Mouse (Mus musculus) forebrain, postnatal 0 days (tissue): Measurements from ENCODE around the gene Fbxw7. TPM values are rescaled to one million over a fixed set of nuclear protein-coding genes. Genes with fewer than 3 reads are reported as not detected.
A peak's percentile ranks its signal among the peaks of the same experiment; 100 is the strongest.

ENCODE experiments used
- ATAC-seq: fragments of 200-750 bp; cut with Nextera tagmentation; 2 replicates; pipeline ENCODE4 v1.8.0; 2017; ENCODE audit warnings: mild to moderate bottlenecking, moderate library complexity
- DNase-seq: peaks from one replicate; pipeline ENCODE4 v3.0.0-alpha.2; 2015
- H3K27ac ChIP-seq: fragments of 300-500 bp; sonication (generic); 2 replicates; pipeline ENCODE4 v1.5.1; 2014; ENCODE audit warnings: low read depth, mild to moderate bottlenecking, antibody characterized with exemption, low read length, moderate library complexity, mixed read lengths
- H3K27me3 ChIP-seq: fragments of 300-500 bp; sonication (generic); 2 replicates; pipeline ENCODE4 v1.6.1; 2014; ENCODE audit warnings: mild to moderate bottlenecking, low read length, mixed read lengths; ENCODE audit not compliant: insufficient read depth
- H3K36me3 ChIP-seq: fragments of 300-500 bp; sonication (generic); 2 replicates; pipeline ENCODE4 v1.6.1; 2014; ENCODE audit warnings: mild to moderate bottlenecking, moderate library complexity; ENCODE audit not compliant: insufficient read depth
- H3K4me1 ChIP-seq: fragments of 300-500 bp; sonication (generic); 2 replicates; pipeline ENCODE4 v1.6.1; 2014; ENCODE audit warnings: antibody characterized with exemption; ENCODE audit not compliant: insufficient read depth
- H3K4me2 ChIP-seq: fragments of 300-500 bp; sonication (generic); 2 replicates; pipeline ENCODE4 v1.6.1; 2014; ENCODE audit warnings: low read depth, mild to moderate bottlenecking, moderate library complexity
- H3K4me3 ChIP-seq: fragments of 300-500 bp; sonication (generic); 2 replicates; pipeline ENCODE4 v1.5.1; 2014; ENCODE audit warnings: low read depth, low read length, mixed read lengths
- H3K9ac ChIP-seq: fragments of 300-500 bp; sonication (generic); 2 replicates; pipeline ENCODE4 v1.6.1; 2014; ENCODE audit warnings: mild to moderate bottlenecking
- H3K9me3 ChIP-seq: fragments of 300-500 bp; sonication (generic); 2 replicates; pipeline ENCODE4 v1.6.1; 2016; ENCODE audit warnings: low read length
- CTCF ChIP-seq: sonication (generic); IDR thresholded peaks from 2 replicates; pipeline ENCODE4 v1.5.1; 2016; ENCODE audit warnings: antibody characterized with exemption, control low read depth, low read depth
- WGBS: fragments of 180-500 bp; shearing (Covaris S2); extraction: QIAGEN DNeasy Blood & Tissue Kit; methylation state at CpG from one replicate; pipeline ENCODE4 v1.1.7; 2014; 5-methylcytosine and 5-hydroxymethylcytosine counted together
- polyA plus RNA-seq: library from polyadenylated mRNA; unstranded; fragments of >200 nt; fragmentation: Nextera tagmentation; extraction: Ambion mirVana; gene quantifications from 2 replicates; pipeline ENCODE4 v1.2.1, GENCODE M21; 2015
- total RNA-seq: library from RNA; depleted of rRNA; stranded (reverse); fragments of >200 nt; gene quantifications from 2 replicates; pipeline ENCODE4 v1.2.3, GENCODE M21; 2014

Gene Fbxw7
- total and polyA plus RNA-seq, 2 experiments from 2014 or later, result 43.6 to 69.5 TPM

GRCm38 (mm10) chr3:84865684-84866083 is 50.6 kb downstream of the Fbxw7 start:
- no peak overlapping the region for H3K4me2 ChIP-seq
- H3K27me3 ChIP-seq, result no peaks in the 10 kb centered on the region
- whole genome bisulfite sequencing, result 57% methylated on average over 3 of the region's 3 CpGs
- TF ChIP-seq CTCF, result no peak
- no peaks in the 10 kb centered on the region for H3K36me3 ChIP-seq
- no peak for ATAC-seq
- no peak overlapping the region for H3K4me3 ChIP-seq
- no peaks in the 10 kb centered on the region for H3K4me1 ChIP-seq
- H3K27ac ChIP-seq, result no peak overlapping the region
- DNase-seq, result no peak
- no peak overlapping the region for H3K9ac ChIP-seq
- no peaks in the 10 kb centered on the region for H3K9me3 ChIP-seq

GRCm38 (mm10) chr3:84866866-84867265 is 51.8 kb downstream of the Fbxw7 start:
- no peak overlapping the region for H3K4me2 ChIP-seq
- no peaks in the 10 kb centered on the region for H3K4me1 ChIP-seq
- no peak overlapping the region for H3K9ac ChIP-seq
- no peak for TF ChIP-seq CTCF
- no peaks in the 10 kb centered on the region for H3K36me3 ChIP-seq
- H3K4me3 ChIP-seq, result no peak overlapping the region
- no peak overlapping the region for H3K27ac ChIP-seq
- H3K9me3 ChIP-seq, result no peaks in the 10 kb centered on the region
- DNase-seq (no peak), ATAC-seq (no peak)
- no peaks in the 10 kb centered on the region for H3K27me3 ChIP-seq
- 77% methylated on average over 4 of the region's 4 CpGs for WGBS

GRCm38 (mm10) chr3:84867434-84867975 is 52.4 kb downstream of the Fbxw7 start:
- DNase-seq (peak; percentile 45), ATAC-seq (no peak)
- TF ChIP-seq CTCF, result no peak
- Histone ChIP-seq H3K36me3 (no peaks in the 10 kb centered on the region), H3K27ac (no peak overlapping the region), H3K4me2 (no peak overlapping the region), H3K9me3 (no peaks in the 10 kb centered on the region), H3K9ac (no peak overlapping the region), H3K4me3 (no peak overlapping the region), H3K27me3 (no peaks in the 10 kb centered on the region), H3K4me1 (no peaks in the 10 kb centered on the region)
- 87% methylated on average over 1 of the region's 1 CpGs for WGBS

- ATAC-seq, result no peak
- 17% methylated on average over 1 of the region's 1 CpGs for WGBS
- no peak for TF ChIP-seq CTCF
- no peak for DNase-seq
- no peak overlapping the region for H3K4me3 ChIP-seq
- H3K9me3 ChIP-seq, result no peaks in the 10 kb centered on the region
- no peak overlapping the region for H3K4me2 ChIP-seq
- no peak overlapping the region for H3K27ac ChIP-seq
- no peaks in the 10 kb centered on the region for H3K36me3 ChIP-seq
- H3K9ac ChIP-seq, result no peak overlapping the region
- no peaks in the 10 kb centered on the region for H3K4me1 ChIP-seq
- no peaks in the 10 kb centered on the region for H3K27me3 ChIP-seq
Observed at GRCm38 (mm10) chr3:84867991-84868390, 52.9 kb downstream of the Fbxw7 start.

- H3K4me1 ChIP-seq, result no peaks in the 10 kb centered on the region
- ATAC-seq, result no peak
- no peaks in the 10 kb centered on the region for H3K36me3 ChIP-seq
- H3K4me3 ChIP-seq, result no peak overlapping the region
- H3K27ac ChIP-seq, result no peak overlapping the region
- H3K9ac ChIP-seq, result no peak overlapping the region
- TF ChIP-seq CTCF, result peak; percentile 60
- peak; percentile 13 for DNase-seq
- no peaks in the 10 kb centered on the region for H3K27me3 ChIP-seq
- H3K4me2 ChIP-seq, result no peak overlapping the region
- H3K9me3 ChIP-seq, result no peaks in the 10 kb centered on the region
Observed at GRCm38 (mm10) chr3:84870126-84870525, 55.1 kb downstream of the Fbxw7 start.

- Histone ChIP-seq H3K4me2 (no peak overlapping the region), H3K27me3 (no peaks in the 10 kb centered on the region), H3K27ac (no peak overlapping the region), H3K9me3 (no peaks in the 10 kb centered on the region), H3K4me1 (no peaks in the 10 kb centered on the region), H3K36me3 (no peaks in the 10 kb centered on the region), H3K4me3 (no peak overlapping the region), H3K9ac (no peak overlapping the region)
- DNase-seq (no peak), ATAC-seq (no peak)
- 78% methylated on average over 9 of the region's 9 CpGs for WGBS
- no peak for TF ChIP-seq CTCF
Observed at GRCm38 (mm10) chr3:84875306-84875705, 60.2 kb downstream of the Fbxw7 start.

- H3K36me3 ChIP-seq, result no peaks in the 10 kb centered on the region
- H3K27ac ChIP-seq, result no peak overlapping the region
- no peak overlapping the region for H3K4me2 ChIP-seq
- ATAC-seq (no peak), DNase-seq (no peak)
- no peaks in the 10 kb centered on the region for H3K9me3 ChIP-seq
- H3K4me1 ChIP-seq, result no peaks in the 10 kb centered on the region
- H3K27me3 ChIP-seq, result no peaks in the 10 kb centered on the region
- 83% methylated on average over 4 of the region's 4 CpGs for WGBS
- no peak overlapping the region for H3K9ac ChIP-seq
- TF ChIP-seq CTCF, result no peak
- H3K4me3 ChIP-seq, result no peak overlapping the region
Observed at GRCm38 (mm10) chr3:84876211-84876610, 61.1 kb downstream of the Fbxw7 start.
